Mouse (Mus musculus) CD4-positive naive resting alpha-beta T cell, adult 76 days (primary cell): ENCODE measurements around the gene Atp1b2. TPM values are rescaled to one million over a fixed set of nuclear protein-coding genes. Genes with fewer than 3 reads are reported as not detected.

Experiments used
- total RNA-seq: library from RNA; stranded (reverse); gene quantifications from one replicate; pipeline ENCODE4 v1.2.4, GENCODE M21; 2023

Atp1b2 gene
- total RNA-seq: 0.91 TPM

GRCm38 (mm10) chr11:69605726-69606490 lies at the start of gene Atp1b2:
Gene Atp1b2 (minus strand): TSS chr11:69605942.

GRCm38 (mm10) chr11:69632284-69633089 lies 26.7 kb upstream of the Atp1b2 start, which contains the start of gene Fxr2:
Gene Fxr2 (plus strand): TSS chr11:69632990.

GRCm38 (mm10) chr11:69621571-69622268 lies 16.0 kb upstream of the Atp1b2 start, which contains the start of gene Sat2:
Gene Sat2 (plus strand): TSS chr11:69622024.

GRCm38 (mm10) chr11:69617805-69618204 lies 12.1 kb upstream of the Atp1b2 start, which contains the start of gene Shbg:
Gene Shbg (minus strand): TSS chr11:69617905.

GRCm38 (mm10) chr11:69580091-69580514 lies 25.6 kb downstream of the Atp1b2 start, which contains the start of the genes Wrap53 and Trp53:
Gene Wrap53 (minus strand): TSS chr11:69580255.
Gene Trp53 (plus strand): TSS chr11:69580359.

GRCm38 (mm10) chr11:69559851-69560765 lies 45.6 kb downstream of the Atp1b2 start, which contains the start of gene Efnb3:
Gene Efnb3 (minus strand): TSS chr11:69560205.

Other genes starting within 250 kb of the Atp1b2 start
- 737 TPM for gene Chd3, start 236.5 kb downstream of the Atp1b2 start, total RNA-seq
- 29.4 TPM for gene Naa38, start 210.5 kb downstream of the Atp1b2 start, total RNA-seq
- gene Cyb5d1, start 210.3 kb downstream of the Atp1b2 start, total RNA-seq: 32.5 TPM
- 7.9 TPM for gene Tmem88, start 207.7 kb downstream of the Atp1b2 start, total RNA-seq
- 254 TPM for gene Kdm6b, start 192.3 kb downstream of the Atp1b2 start, total RNA-seq
- gene Dnah2, start 56.8 kb downstream of the Atp1b2 start, total RNA-seq: 0.59 TPM
- gene Efnb3, start 45.7 kb downstream of the Atp1b2 start, total RNA-seq: 0.23 TPM
- gene Wrap53, start 25.7 kb downstream of the Atp1b2 start, total RNA-seq: 7.5 TPM
- 112 TPM for gene Trp53, start 25.6 kb downstream of the Atp1b2 start, total RNA-seq
- not detected for gene Shbg, start 12.0 kb upstream of the Atp1b2 start, total RNA-seq
- gene Sat2, start 16.1 kb upstream of the Atp1b2 start, total RNA-seq: not detected
- 64.1 TPM for gene Fxr2, start 27.0 kb upstream of the Atp1b2 start, total RNA-seq
- gene Sox15, start 49.4 kb upstream of the Atp1b2 start, total RNA-seq: 0.70 TPM
- 70.5 TPM for gene Mpdu1, start 56.7 kb upstream of the Atp1b2 start, total RNA-seq
- gene Cd68, start 60.2 kb upstream of the Atp1b2 start, total RNA-seq: 9.1 TPM
- gene Eif4a1, start 66.5 kb upstream of the Atp1b2 start, total RNA-seq: 715 TPM
- 110 TPM for gene Senp3, start 76.1 kb upstream of the Atp1b2 start, total RNA-seq
- not detected for gene Tnfsf13, start 79.8 kb upstream of the Atp1b2 start, total RNA-seq
- gene Tnfsf12, start 89.9 kb upstream of the Atp1b2 start, total RNA-seq: 0.76 TPM
- not detected for gene Tnfsfm13, start 90.2 kb upstream of the Atp1b2 start, total RNA-seq
- 169 TPM for gene Polr2a, start 152.7 kb upstream of the Atp1b2 start, total RNA-seq
- not detected for gene Slc35g3, start 156.0 kb upstream of the Atp1b2 start, total RNA-seq
- gene Zbtb4, start 160.0 kb upstream of the Atp1b2 start, total RNA-seq: 52.5 TPM
- gene Chrnb1, start 190.0 kb upstream of the Atp1b2 start, total RNA-seq: 1.9 TPM
- gene Fgf11, start 195.9 kb upstream of the Atp1b2 start, total RNA-seq: not detected
- gene Tmem102, start 199.7 kb upstream of the Atp1b2 start, total RNA-seq: not detected
- not detected for gene Gm39566, start 209.4 kb upstream of the Atp1b2 start, total RNA-seq
- gene Spem2, start 212.5 kb upstream of the Atp1b2 start, total RNA-seq: not detected
- gene Spem1, start 216.2 kb upstream of the Atp1b2 start, total RNA-seq: not detected
- gene Nlgn2, start 231.8 kb upstream of the Atp1b2 start, total RNA-seq: 2.8 TPM
- gene Tmem256, start 232.6 kb upstream of the Atp1b2 start, total RNA-seq: 14.5 TPM
- 10.6 TPM for gene Plscr3, start 240.4 kb upstream of the Atp1b2 start, total RNA-seq